Mouse (Mus musculus) heart, adult 2 months (tissue): Measurements from ENCODE around the gene 4931406C07Rik.

Experiments
- CTCF ChIP-seq: fragments of 200-600 bp; IDR thresholded peaks from 2 replicates; pipeline ENCODE4 v1.8.1; 2022; ENCODE audit warnings: antibody characterized with exemption, mild to moderate bottlenecking, moderate library complexity
- POLR2A ChIP-seq: fragments of 200-500 bp; IDR thresholded peaks from 2 replicates; pipeline ENCODE4 v1.6.1; 2011; ENCODE audit warnings: mild to moderate bottlenecking, low read depth, low read length, control low read depth; ENCODE audit not compliant: insufficient read depth

DNA sequence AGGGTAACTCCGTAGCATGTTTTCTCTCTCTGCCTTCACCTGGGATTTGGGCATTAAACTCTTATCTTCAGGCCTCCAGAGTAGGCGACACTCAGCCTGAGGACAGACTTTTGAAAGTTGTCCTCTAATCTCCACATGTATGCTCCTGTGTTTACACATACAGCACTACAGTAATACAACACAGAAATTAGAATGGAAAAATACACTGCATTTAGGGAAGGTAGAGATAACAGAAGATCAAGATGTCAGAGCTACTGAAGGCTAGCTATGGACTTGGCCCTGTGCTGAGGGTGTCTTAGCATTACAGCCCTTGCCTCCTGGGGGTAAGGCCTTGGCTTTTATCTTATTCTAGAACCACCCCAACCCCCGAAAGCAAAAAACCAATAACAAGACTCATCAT, 17.8 kb downstream of the 4931406C07Rik start:
- TF ChIP-seq POLR2A (no peak), CTCF (no peak)
